ENCODE assay signal across 22 mouse cellular contexts in the genomic region with DNA sequence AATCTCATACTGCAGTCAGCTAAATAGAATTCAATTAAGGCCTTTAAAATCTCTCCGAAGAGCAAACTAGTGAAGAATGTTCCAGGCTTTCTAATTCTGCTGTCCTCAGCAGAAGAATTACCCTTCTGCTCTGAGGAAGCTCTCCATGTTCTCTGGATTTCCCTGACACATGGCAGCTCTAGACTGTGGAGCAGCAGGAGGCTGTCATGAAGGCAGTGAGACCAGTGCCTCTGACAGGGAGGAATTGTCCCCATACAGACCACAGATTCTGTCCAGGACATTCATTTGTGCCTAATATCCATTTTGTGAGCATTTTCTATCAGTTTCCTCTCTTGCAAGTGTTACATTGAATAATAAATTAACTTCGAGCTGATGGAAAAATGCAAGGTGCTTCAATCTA.
DNase-seq lines count a peak whose midpoint lies in the region; ATAC-seq lines count a peak whose summit lies in the region.
"Had no signal": no experiment of that assay in that cellular context is flagged by ENCODE, and none has a peak within 500 bp of the region (broad histone marks: within the 10 kb centered on the region; RNA-seq: fewer than 3 reads in every experiment).

No protein-coding gene starts in this region.

- DNase-seq in cerebellum, postnatal 14 days, result peak; percentile 32 to 59
- DNase-seq in cerebellum, postnatal 4 days (ENCODE audit: low spot score in 2 of 2), result no peak
- no peak for DNase-seq in frontal cortex, postnatal 25 days (ENCODE audit: low spot score in 2 of 2)
- peak; percentile 12 for DNase-seq in layer of hippocampus, adult 9-11 months
- DNase-seq in layer of hippocampus, postnatal 14 days (ENCODE audit: low spot score in 2 of 2), result no peak
- DNase-seq: adrenal gland, adult 2 months; adrenal gland, postnatal 10 days; adrenal gland, postnatal 25 days; cerebellum, adult 11 months; cerebellum, adult 18-20 months; cerebellum, adult 9-10 months; embryo, embryonic 11 days had no signal

- ATAC-seq in frontal cortex, adult (ENCODE audit: low TSS enrichment), result peak; percentile 41; the same call in 1 of the 2 replicates
- ATAC-seq in midbrain, embryonic 16.5 days, result no peak
- ATAC-seq in midbrain, embryonic 15.5 days (replicated peaks), result no peak
- ATAC-seq: forebrain, embryonic 14.5 days; forebrain, embryonic 16.5 days had no signal

- H3K4me2 ChIP-seq in midbrain, embryonic 16.5 days (ENCODE audit: low read length), result no peak overlapping the region
- H3K4me2 ChIP-seq in midbrain, embryonic 15.5 days, result no peak overlapping the region
- H3K4me2 ChIP-seq: embryonic facial prominence, embryonic 13.5 days; embryonic facial prominence, embryonic 15.5 days; forebrain, embryonic 12.5 days had no signal

- no peaks in the 10 kb centered on the region for H3K27me3 ChIP-seq in midbrain, embryonic 16.5 days (ENCODE audit: control insufficient read depth, insufficient read depth, low read depth, low read length)
- H3K27me3 ChIP-seq in midbrain, embryonic 15.5 days (replicated peaks), result no peaks in the 10 kb centered on the region
- H3K27me3 ChIP-seq: embryonic facial prominence, embryonic 13.5 days; embryonic facial prominence, embryonic 15.5 days; forebrain, embryonic 12.5 days had no signal

- H3K9me3 ChIP-seq in midbrain, embryonic 16.5 days (replicated peaks; ENCODE audit: control insufficient read depth, low read length, poor library complexity, severe bottlenecking), result no peaks in the 10 kb centered on the region
- H3K9me3 ChIP-seq in midbrain, embryonic 15.5 days, result no peaks in the 10 kb centered on the region
- H3K9me3 ChIP-seq: embryonic facial prominence, embryonic 13.5 days; embryonic facial prominence, embryonic 15.5 days; forebrain, embryonic 10.5 days; forebrain, embryonic 12.5 days had no signal

- H3K9ac ChIP-seq in midbrain, embryonic 16.5 days (ENCODE audit: low read depth, low read length), result no peak overlapping the region
- H3K9ac ChIP-seq in midbrain, embryonic 15.5 days, result no peak overlapping the region
- H3K9ac ChIP-seq: embryonic facial prominence, embryonic 13.5 days; embryonic facial prominence, embryonic 15.5 days; forebrain, embryonic 12.5 days had no signal

- WGBS in midbrain, embryonic 16.5 days, result 82% methylated on average over 2 of the region's 2 CpGs
- WGBS in midbrain, embryonic 15.5 days, result 79% methylated on average over 2 of the region's 2 CpGs

- H3K4me3 ChIP-seq in midbrain, embryonic 16.5 days (ENCODE audit: low read depth, low read length), result no peak overlapping the region
- no peak overlapping the region for H3K4me3 ChIP-seq in midbrain, embryonic 15.5 days
- H3K4me3 ChIP-seq: embryonic facial prominence, embryonic 13.5 days; embryonic facial prominence, embryonic 15.5 days; erythroblast, embryonic 14.5 days; forebrain, embryonic 10.5 days; forebrain, embryonic 12.5 days had no signal

- peak overlapping the region; percentile 28; the same call in 1 of the 2 replicates for H3K27ac ChIP-seq in midbrain, embryonic 16.5 days (ENCODE audit: low read length)
- H3K27ac ChIP-seq in midbrain, embryonic 15.5 days, result no peak overlapping the region
- H3K27ac ChIP-seq: embryonic facial prominence, embryonic 13.5 days; embryonic facial prominence, embryonic 15.5 days; forebrain, embryonic 10.5 days; forebrain, embryonic 12.5 days had no signal

- no peaks in the 10 kb centered on the region for H3K4me1 ChIP-seq in midbrain, embryonic 16.5 days (ENCODE audit: control insufficient read depth, insufficient read depth, low read length)
- H3K4me1 ChIP-seq in midbrain, embryonic 15.5 days, result 0 out of 2 replicates have a peak, but pooled peaks cover 3% of the 10 kb centered on the region
- H3K4me1 ChIP-seq: embryonic facial prominence, embryonic 13.5 days; embryonic facial prominence, embryonic 15.5 days; forebrain, embryonic 10.5 days; forebrain, embryonic 12.5 days had no signal

- no peaks in the 10 kb centered on the region for H3K36me3 ChIP-seq in midbrain, embryonic 16.5 days (ENCODE audit: control insufficient read depth, insufficient read depth, low read length)
- no peaks in the 10 kb centered on the region for H3K36me3 ChIP-seq in midbrain, embryonic 15.5 days (replicated peaks)
- H3K36me3 ChIP-seq: embryonic facial prominence, embryonic 13.5 days; embryonic facial prominence, embryonic 15.5 days; forebrain, embryonic 10.5 days; forebrain, embryonic 12.5 days had no signal

Comparison
In these comparisons a context has a peak if more than half of its experiments do, and no peak if none do; other contexts are left out.
1. DNase-seq: peak in cerebellum, postnatal 14 days (2 of 2) and layer of hippocampus, adult 9-11 months (single experiment); none in cerebellum, postnatal 4 days (0 of 2), frontal cortex, postnatal 25 days (0 of 2) and layer of hippocampus, postnatal 14 days (0 of 2).